Mouse (Mus musculus) E14TG2a.4 (cell line): ENCODE measurements around the gene Utrn.
A peak's percentile ranks its signal among the peaks of the same experiment; 100 is the strongest.

ENCODE experiments used
- H3K27me3 ChIP-seq: 2 replicates; pipeline ENCODE4 v1.6.1; 2014; ENCODE audit warnings: low read length, control low read depth; ENCODE audit not compliant: insufficient read depth
- H3K36me3 ChIP-seq: 2 replicates; pipeline ENCODE4 v1.6.1; 2014; ENCODE audit warnings: low read length, control low read depth; ENCODE audit not compliant: insufficient read depth
- H3K4me1 ChIP-seq: replicated peaks from 2 replicates; pipeline ENCODE4 v1.6.1; 2014; ENCODE audit warnings: low read depth, low read length, control low read depth
- H3K4me3 ChIP-seq: replicated peaks from 2 replicates; pipeline ENCODE4 v1.5.1; 2014; ENCODE audit warnings: mild to moderate bottlenecking, low read length
- H3K9me3 ChIP-seq: 2 replicates; pipeline ENCODE4 v1.6.1; 2014; ENCODE audit warnings: low read length, control low read depth
- CTCF ChIP-seq: conservative IDR thresholded peaks from 2 replicates; pipeline ENCODE4 v1.5.1; 2014; ENCODE audit warnings: low read length
- NANOG ChIP-seq: IDR thresholded peaks from 2 replicates; pipeline ENCODE4 v1.6.1; 2014; ENCODE audit warnings: borderline replicate concordance, low read length, mixed read lengths
- POU5F1 ChIP-seq: IDR thresholded peaks from 2 replicates; pipeline ENCODE4 v1.6.1; 2014; ENCODE audit warnings: low read length, borderline replicate concordance

The Utrn gene

DNA sequence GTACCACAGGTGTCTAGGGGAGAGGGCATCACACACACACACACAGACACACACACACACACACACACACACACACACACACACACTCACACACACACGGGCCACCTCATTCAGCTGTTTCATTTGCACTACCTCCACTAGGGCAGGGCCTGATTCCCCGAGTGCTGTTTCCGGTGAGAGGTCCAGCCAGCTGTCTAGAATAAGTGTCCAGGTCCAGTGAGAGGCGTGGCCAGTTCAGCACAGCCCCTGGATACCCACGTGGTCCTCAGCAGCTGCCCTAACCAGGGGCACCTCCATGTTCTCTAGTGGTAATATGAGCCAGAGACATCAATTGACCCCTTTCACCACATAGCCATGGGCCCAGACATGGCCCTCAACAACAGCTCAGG lies 35.0 kb upstream of the Utrn start:
- H3K36me3 ChIP-seq: no peaks in the 10 kb centered on the region
- H3K9me3 ChIP-seq: peaks cover 16% of the 10 kb centered on the region
- TF ChIP-seq CTCF (no peak), POU5F1 (no peak), NANOG (no peak)
- H3K27me3 ChIP-seq: no peaks in the 10 kb centered on the region
- no peaks in the 10 kb centered on the region for H3K4me1 ChIP-seq
- no peak overlapping the region for H3K4me3 ChIP-seq

DNA sequence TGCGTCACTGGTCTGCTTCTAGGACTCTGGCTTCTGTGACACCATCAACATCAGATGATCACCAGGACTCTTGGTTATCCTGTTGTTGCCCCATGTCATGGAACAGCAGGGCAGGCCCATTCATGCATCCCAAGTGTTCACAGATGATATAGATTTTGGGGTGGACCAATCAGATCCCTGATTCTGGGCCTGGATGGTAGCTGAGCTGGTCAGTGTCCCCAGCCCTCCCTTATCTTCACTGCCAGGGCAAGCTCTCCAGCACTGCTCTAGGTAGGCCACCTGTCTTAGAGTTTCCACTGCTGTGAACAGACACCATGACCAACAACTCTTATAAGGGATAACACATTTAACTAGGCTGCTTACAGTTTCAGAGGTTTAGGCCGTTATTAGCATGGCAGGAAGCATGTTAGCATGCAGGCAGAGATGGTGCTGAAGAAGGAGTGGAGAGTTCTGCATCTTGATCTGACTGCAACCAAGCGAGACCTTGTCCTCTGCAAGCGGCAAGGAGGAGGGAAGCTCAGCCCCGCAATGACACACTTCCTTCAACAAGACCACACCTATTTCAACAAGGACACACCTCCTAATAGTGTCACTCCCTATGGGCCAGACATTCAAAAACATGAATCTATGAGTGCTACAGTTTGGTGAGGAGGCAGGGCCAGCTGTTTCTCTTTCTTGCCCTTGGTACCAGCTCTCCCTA lies 34.4 kb upstream of the Utrn start:
- H3K4me3 ChIP-seq: no peak overlapping the region
- TF ChIP-seq CTCF (no peak), NANOG (no peak), POU5F1 (no peak)
- H3K4me1 ChIP-seq: no peaks in the 10 kb centered on the region
- peaks cover 11% of the 10 kb centered on the region for H3K9me3 ChIP-seq
- no peaks in the 10 kb centered on the region for H3K27me3 ChIP-seq
- no peaks in the 10 kb centered on the region for H3K36me3 ChIP-seq

DNA sequence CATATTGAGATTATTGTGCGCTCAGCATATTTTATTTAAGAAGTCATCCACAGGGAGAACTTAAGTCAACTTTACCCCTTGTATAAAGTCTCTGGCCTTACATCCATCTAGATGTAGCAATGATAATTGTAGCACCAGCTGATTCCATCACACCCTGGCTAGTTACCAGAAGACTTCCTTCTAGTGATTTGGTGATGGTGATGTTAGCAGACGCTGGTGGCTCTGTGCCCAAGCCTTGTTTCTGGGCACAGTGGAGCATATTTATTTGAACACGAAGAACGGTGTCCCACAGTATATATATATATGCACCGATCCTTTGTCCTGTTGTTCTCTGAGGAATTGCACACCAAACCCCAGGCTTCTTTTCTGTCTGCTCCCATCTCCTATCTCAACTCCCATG lies 30.7 kb upstream of the Utrn start:
- H3K36me3 ChIP-seq: no peaks in the 10 kb centered on the region
- TF ChIP-seq NANOG (no peak), POU5F1 (no peak), CTCF (no peak)

DNA sequence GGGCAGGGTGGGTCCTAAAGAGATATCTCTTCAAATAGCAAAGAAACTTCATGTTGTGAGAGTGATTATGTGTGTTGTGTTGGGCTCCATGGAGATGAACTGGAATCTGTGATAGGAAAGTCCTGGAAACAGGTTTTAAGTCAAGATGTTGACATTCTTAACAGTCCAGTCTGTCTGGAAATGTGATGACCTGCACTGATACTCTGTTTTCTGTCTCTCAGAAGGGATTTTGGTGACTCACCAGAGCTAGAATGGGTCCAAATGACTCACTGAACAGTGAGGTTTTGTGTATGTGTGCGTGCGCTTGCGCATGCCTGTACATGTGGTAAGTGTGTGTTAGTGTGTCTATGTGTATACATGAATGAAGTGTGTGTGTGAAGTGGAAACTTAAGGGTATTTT lies 24.2 kb upstream of the Utrn start:
- no peak overlapping the region for H3K4me3 ChIP-seq
- no peaks in the 10 kb centered on the region for H3K36me3 ChIP-seq
- TF ChIP-seq NANOG: no peak
- no peak for TF ChIP-seq CTCF
- TF ChIP-seq POU5F1: no peak
- H3K4me1 ChIP-seq: peaks cover 2% of the 10 kb centered on the region
- H3K9me3 ChIP-seq: peaks cover 5% of the 10 kb centered on the region; the same call in 1 of the 2 replicates
- H3K27me3 ChIP-seq: no peaks in the 10 kb centered on the region

More for the DNA sequence above, 30.7 kb upstream of the Utrn start:
- no peak overlapping the region for H3K4me3 ChIP-seq
- H3K27me3 ChIP-seq: no peaks in the 10 kb centered on the region
- peaks cover 5% of the 10 kb centered on the region; the same call in 1 of the 2 replicates for H3K9me3 ChIP-seq
- H3K4me1 ChIP-seq: no peaks in the 10 kb centered on the region

DNA sequence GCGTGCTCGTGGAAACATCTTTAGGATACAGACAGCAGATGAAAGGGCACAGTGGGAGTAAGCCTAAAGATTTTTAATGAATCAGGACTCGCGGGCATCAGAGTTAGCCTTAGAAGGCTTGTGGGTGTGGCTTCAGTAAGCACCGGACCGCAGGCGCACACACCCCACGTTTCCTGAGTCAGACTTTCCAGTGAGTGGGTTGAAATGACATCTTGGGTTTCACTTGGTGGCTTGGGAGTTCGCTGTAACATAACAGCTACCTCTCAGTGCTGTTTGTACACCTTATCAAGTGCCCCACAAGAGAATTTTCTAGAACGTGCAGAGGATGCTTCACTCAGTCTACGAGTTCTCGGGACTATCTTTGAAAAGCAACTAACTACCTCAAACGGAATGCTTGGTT lies 19.2 kb upstream of the Utrn start:
- Histone ChIP-seq H3K9me3 (no peaks in the 10 kb centered on the region), H3K27me3 (no peaks in the 10 kb centered on the region), H3K36me3 (no peaks in the 10 kb centered on the region), H3K4me3 (no peak overlapping the region), H3K4me1 (peaks cover 14% of the 10 kb centered on the region)
- TF ChIP-seq POU5F1 (no peak), NANOG (no peak), CTCF (no peak)

DNA sequence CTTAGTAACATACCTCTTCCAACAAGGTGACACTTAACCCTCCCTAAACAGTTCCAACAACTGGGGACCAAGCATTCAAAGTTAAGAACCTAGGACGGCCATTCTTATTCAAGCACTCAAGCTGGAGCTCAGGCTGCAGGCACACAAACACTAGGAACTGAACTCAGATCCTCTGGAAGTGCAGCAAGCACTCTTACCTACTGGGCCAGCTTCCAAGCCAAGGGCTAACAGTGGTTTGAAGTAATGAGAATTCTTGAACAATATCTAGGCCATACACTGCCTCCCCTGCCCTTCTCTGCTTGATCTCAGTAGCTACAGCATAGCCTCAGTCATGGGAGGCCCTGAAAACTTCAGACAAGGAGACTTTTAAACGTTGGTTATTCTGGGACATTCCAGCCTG lies 18.6 kb upstream of the Utrn start:
- no peak overlapping the region for H3K4me3 ChIP-seq
- peaks cover 20% of the 10 kb centered on the region for H3K4me1 ChIP-seq
- H3K27me3 ChIP-seq: no peaks in the 10 kb centered on the region
- H3K36me3 ChIP-seq: no peaks in the 10 kb centered on the region
- TF ChIP-seq NANOG: no peak
- no peak for TF ChIP-seq POU5F1
- TF ChIP-seq CTCF: no peak
- no peaks in the 10 kb centered on the region for H3K9me3 ChIP-seq

DNA sequence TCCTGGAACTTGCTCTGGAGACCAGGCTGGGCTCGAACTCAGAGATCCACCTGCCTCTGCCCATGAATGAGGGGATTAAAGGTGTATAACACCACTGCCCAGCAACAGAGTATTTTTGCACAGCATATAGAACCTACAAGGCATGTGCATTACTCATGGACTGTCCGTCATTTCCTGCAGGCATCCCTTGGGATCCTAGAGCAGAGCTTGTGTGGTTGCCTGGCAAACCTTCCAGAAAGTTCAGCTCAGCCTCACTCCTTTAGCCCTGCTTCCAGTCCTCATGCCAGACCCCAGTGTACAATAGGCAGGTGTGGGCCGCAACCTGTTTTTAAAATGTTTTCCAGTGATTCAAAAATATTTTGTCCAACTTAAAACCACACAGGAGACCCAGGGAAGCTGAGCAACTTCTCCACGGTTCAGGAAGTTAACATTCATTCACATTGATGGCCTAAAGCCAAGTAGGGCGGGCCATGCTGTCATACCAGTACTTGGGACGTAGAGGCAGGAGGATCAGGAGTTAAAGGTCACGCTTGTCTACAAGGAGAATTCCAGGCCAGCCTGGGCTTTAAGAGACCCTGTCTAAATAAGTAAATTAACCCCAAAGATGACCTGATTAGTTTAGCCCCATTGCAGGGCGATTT lies 15.3 kb upstream of the Utrn start:
- no peak overlapping the region for H3K4me3 ChIP-seq
- no peaks in the 10 kb centered on the region for H3K36me3 ChIP-seq
- H3K4me1 ChIP-seq: peaks cover 42% of the 10 kb centered on the region
- no peaks in the 10 kb centered on the region for H3K9me3 ChIP-seq
- H3K27me3 ChIP-seq: no peaks in the 10 kb centered on the region
- TF ChIP-seq NANOG (no peak), POU5F1 (no peak), CTCF (no peak)

DNA sequence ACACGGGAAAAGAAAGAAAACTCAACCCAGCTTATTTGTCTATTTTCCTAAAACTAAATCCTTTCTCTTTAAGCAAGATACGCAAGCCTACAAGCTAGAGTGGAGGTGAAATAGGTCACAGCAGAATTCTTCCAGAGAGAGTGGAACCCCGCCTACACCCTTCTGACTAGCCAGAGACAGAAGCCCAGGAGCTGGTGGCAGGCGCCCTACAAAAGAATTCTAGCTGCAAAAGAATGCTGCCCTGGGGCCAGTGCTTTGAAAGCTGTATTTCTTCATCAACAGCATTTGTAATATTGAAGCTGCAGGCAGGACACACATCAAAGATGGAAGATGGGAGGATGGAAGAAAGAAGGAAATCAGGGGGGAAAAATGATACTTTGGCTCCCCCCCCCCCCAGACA lies 12.7 kb upstream of the Utrn start:
- no peak overlapping the region for H3K4me3 ChIP-seq
- peaks cover 44% of the 10 kb centered on the region for H3K4me1 ChIP-seq
- H3K9me3 ChIP-seq: no peaks in the 10 kb centered on the region
- no peak for TF ChIP-seq NANOG
- no peak for TF ChIP-seq POU5F1
- TF ChIP-seq CTCF: no peak
- H3K36me3 ChIP-seq: no peaks in the 10 kb centered on the region
- no peaks in the 10 kb centered on the region for H3K27me3 ChIP-seq

DNA sequence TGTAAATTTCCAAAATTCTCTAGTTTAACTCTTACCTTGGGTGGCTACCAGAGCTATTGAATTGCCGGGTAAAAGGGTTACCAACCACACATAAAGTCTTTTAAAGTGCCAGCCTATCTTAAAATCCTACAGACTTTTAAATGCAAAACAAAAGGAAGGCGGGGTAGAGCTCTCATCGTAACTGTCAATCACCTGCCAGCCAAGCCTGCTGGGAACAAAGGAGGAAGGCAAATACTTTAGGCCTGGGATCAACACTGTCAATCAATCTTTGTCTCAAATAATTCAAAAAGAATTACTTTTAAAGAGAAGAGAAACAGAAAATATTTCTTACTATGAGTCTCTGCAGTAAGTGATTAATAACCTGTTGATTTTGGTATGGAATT lies 10.1 kb upstream of the Utrn start:
- no peaks in the 10 kb centered on the region for H3K27me3 ChIP-seq

More for the DNA sequence above, 10.1 kb upstream of the Utrn start:
- Histone ChIP-seq H3K9me3 (no peaks in the 10 kb centered on the region), H3K4me1 (peaks cover 48% of the 10 kb centered on the region), H3K36me3 (no peaks in the 10 kb centered on the region), H3K4me3 (peak overlapping the region; percentile 17; the same call in 1 of the 2 replicates)
- TF ChIP-seq POU5F1: no peak
- TF ChIP-seq NANOG: no peak
- no peak for TF ChIP-seq CTCF
